Mouse (Mus musculus) heart, adult 18-20 months (tissue): ENCODE measurements around the gene BC005537. TPM values are rescaled to one million over a fixed set of nuclear protein-coding genes. Genes with fewer than 3 reads are reported as not detected.
A peak's percentile ranks its signal among the peaks of the same experiment; 100 is the strongest.

ENCODE experiments used
- DNase-seq, 2 experiments: peaks; one replicate each; pipeline ENCODE4 v3.0.0; 2021 to 2022; ENCODE audit warnings: mixed read lengths in 1 of 2
- total RNA-seq, 2 experiments: library from RNA; stranded (reverse); gene quantifications; 2 replicates each; pipeline ENCODE4 v1.2.3; 2021

The BC005537 gene
- total RNA-seq, 2 experiments from 2014 or later = 132 to 137 TPM

- DNase-seq = no peak
Observed at GRCm38 (mm10) chr13:24841702-24842101, 40.2 kb downstream of the BC005537 start.

- DNase-seq = peak in 1 of 2 experiments; percentile 17
Observed at GRCm38 (mm10) chr13:24844983-24845955, 43.8 kb downstream of the BC005537 start, which contains the start of gene D130043K22Rik. Gene D130043K22Rik (plus strand): TSS chr13:24845135.

- DNase-seq = no peak
Observed at GRCm38 (mm10) chr13:24849318-24849717, 47.9 kb downstream of the BC005537 start.

- DNase-seq = no peak
Observed at GRCm38 (mm10) chr13:24851989-24852388, 50.5 kb downstream of the BC005537 start.

- peak; percentile 32 to 69 for DNase-seq
Observed at GRCm38 (mm10) chr13:24852570-24852969, 51.1 kb downstream of the BC005537 start.

GRCm38 (mm10) chr13:24859115-24859514, 57.7 kb downstream of the BC005537 start:
- DNase-seq = no peak

- no peak for DNase-seq
Observed at GRCm38 (mm10) chr13:24861084-24861483, 59.6 kb downstream of the BC005537 start.

GRCm38 (mm10) chr13:24862021-24862420, 60.6 kb downstream of the BC005537 start:
- no peak for DNase-seq

- DNase-seq = peak; percentile 24 to 73
Observed at GRCm38 (mm10) chr13:24862520-24862919, 61.1 kb downstream of the BC005537 start.

Other genes starting within 250 kb of the BC005537 start
- 10 to 100 TPM in 1 of 2 experiments, 1 to 10 TPM in 1; 7.0 to 11.4 TPM for gene Ripor2, start 219.5 kb upstream of the BC005537 start, total RNA-seq
- not detected for gene Armh2, start 60.4 kb upstream of the BC005537 start, total RNA-seq
- 10 to 100 TPM; 61.0 to 65.8 TPM for gene Gmnn, start 39.7 kb upstream of the BC005537 start, total RNA-seq
- gene Acot13, start 29.9 kb downstream of the BC005537 start, total RNA-seq = 100 to 1,000 TPM; 395 to 427 TPM
- 10 to 100 TPM; 13.1 TPM for gene Tdp2, start 30.0 kb downstream of the BC005537 start, total RNA-seq
- under 1 TPM in 1 of 2 experiments, not detected in 1; 0.05 TPM for gene D130043K22Rik, start 43.5 kb downstream of the BC005537 start, total RNA-seq
- gene Aldh5a1, start 136.0 kb downstream of the BC005537 start, total RNA-seq = 10 to 100 TPM; 27.9 to 28.1 TPM
- 1 to 10 TPM; 2.0 to 2.5 TPM for gene Gpld1, start 141.5 kb downstream of the BC005537 start, total RNA-seq
- 10 to 100 TPM; 53.5 to 54.7 TPM for gene Mrs2, start 218.7 kb downstream of the BC005537 start, total RNA-seq